Mouse (Mus musculus) heart, embryonic 16.5 days (tissue): Measurements from ENCODE around the gene Ccm2l. TPM values are rescaled to one million over a fixed set of nuclear protein-coding genes. Genes with fewer than 3 reads are reported as not detected.

Experiments used
- ATAC-seq: fragments of 200-750 bp; cut with Nextera tagmentation; replicated peaks from 2 replicates; pipeline ENCODE4 v1.8.0; 2017; ENCODE audit warnings: moderate number of reproducible peaks; ENCODE audit not compliant: insufficient read depth, low FRiP score; ENCODE audit errors: extremely low read depth
- H3K27ac ChIP-seq: fragments of 300-500 bp; sonication (generic); 2 replicates; pipeline ENCODE4 v1.5.1; 2014; ENCODE audit warnings: mild to moderate bottlenecking, low read length, control low read depth, moderate library complexity
- H3K27me3 ChIP-seq: fragments of 300-500 bp; sonication (generic); 2 replicates; pipeline ENCODE4 v1.6.1; 2014; ENCODE audit warnings: low read length, mixed read lengths; ENCODE audit not compliant: control insufficient read depth, insufficient read depth
- H3K36me3 ChIP-seq: fragments of 300-500 bp; sonication (generic); 2 replicates; pipeline ENCODE4 v1.6.1; 2014; ENCODE audit not compliant: control insufficient read depth, insufficient read depth
- H3K4me1 ChIP-seq: fragments of 300-500 bp; sonication (generic); 2 replicates; pipeline ENCODE4 v1.6.1; 2014; ENCODE audit warnings: low read length, mixed read lengths; ENCODE audit not compliant: control insufficient read depth, insufficient read depth
- H3K4me2 ChIP-seq: fragments of 300-500 bp; sonication (generic); 2 replicates; pipeline ENCODE4 v1.6.1; 2014; ENCODE audit warnings: low read depth, mild to moderate bottlenecking, control low read depth, low read length
- H3K4me3 ChIP-seq: fragments of 300-500 bp; sonication (generic); 2 replicates; pipeline ENCODE4 v1.5.1; 2014; ENCODE audit warnings: mild to moderate bottlenecking, control low read depth, low read length
- H3K9ac ChIP-seq: fragments of 300-500 bp; sonication (generic); 2 replicates; pipeline ENCODE4 v1.6.1; 2014; ENCODE audit warnings: low read length, control low read depth
- H3K9me3 ChIP-seq: fragments of 300-500 bp; sonication (generic); replicated peaks from 2 replicates; pipeline ENCODE4 v1.6.1; 2016; ENCODE audit warnings: low read length; ENCODE audit not compliant: control insufficient read depth
- WGBS: fragments of 180-500 bp; shearing (Covaris S2); extraction: QIAGEN DNeasy Blood & Tissue Kit; methylation state at CpG from one replicate; pipeline ENCODE4 v1.1.7; 2014; 5-methylcytosine and 5-hydroxymethylcytosine counted together
- polyA plus RNA-seq: library from polyadenylated mRNA; unstranded; fragments of >200 nt; fragmentation: Nextera tagmentation; extraction: Ambion mirVana; gene quantifications from 2 replicates; pipeline ENCODE4 v1.2.1, GENCODE M21; 2015

Gene Ccm2l
- polyA plus RNA-seq, 1 experiment from 2014 or later = 3.0 TPM

DNA sequence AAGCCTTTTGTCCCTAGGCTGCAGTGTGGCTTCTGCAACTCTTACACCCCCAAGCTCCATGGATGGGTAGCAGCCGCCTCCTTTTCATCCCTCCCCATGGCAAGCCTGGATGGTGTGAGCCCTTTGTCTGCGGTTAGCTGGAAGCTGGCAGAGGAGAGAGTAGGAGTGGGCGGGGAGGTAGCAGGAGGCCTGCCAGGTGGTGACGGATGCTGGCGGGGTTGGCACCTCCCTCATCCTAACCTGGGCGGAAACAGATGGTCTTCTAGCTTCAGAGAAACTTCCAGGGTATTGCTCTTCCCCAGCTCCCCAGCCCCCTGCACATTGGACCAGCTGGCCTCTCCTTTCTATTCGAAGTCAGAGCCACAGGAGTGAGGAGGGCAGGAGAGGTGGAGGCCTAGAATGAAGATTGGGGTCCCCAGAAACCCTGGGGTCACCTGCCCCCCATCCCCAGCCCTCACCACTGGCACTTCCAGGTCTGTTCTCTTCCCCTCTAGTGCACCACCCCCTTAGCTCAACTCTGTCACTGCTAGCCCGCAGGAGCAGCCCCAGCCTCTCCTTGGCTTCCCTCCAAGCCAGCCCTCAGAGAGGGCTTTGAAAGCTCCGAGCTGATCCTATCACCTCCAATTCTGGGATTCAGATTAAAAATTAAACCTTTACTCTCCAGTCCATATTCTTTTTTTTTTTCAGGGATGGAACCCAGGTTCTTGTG lies 16.3 kb upstream of the Ccm2l start:
- H3K36me3 ChIP-seq = no peaks in the 10 kb centered on the region
- H3K27me3 ChIP-seq = peaks cover 34% of the 10 kb centered on the region
- no peak overlapping the region for H3K27ac ChIP-seq
- no peak for ATAC-seq
- 32% methylated on average over 9 of the region's 9 CpGs for WGBS
- H3K4me2 ChIP-seq = no peak overlapping the region
- H3K9ac ChIP-seq = no peak overlapping the region
- H3K9me3 ChIP-seq = no peaks in the 10 kb centered on the region
- H3K4me3 ChIP-seq = no peak overlapping the region
- H3K4me1 ChIP-seq = peaks cover 2% of the 10 kb centered on the region; the same call in 1 of the 2 replicates

DNA sequence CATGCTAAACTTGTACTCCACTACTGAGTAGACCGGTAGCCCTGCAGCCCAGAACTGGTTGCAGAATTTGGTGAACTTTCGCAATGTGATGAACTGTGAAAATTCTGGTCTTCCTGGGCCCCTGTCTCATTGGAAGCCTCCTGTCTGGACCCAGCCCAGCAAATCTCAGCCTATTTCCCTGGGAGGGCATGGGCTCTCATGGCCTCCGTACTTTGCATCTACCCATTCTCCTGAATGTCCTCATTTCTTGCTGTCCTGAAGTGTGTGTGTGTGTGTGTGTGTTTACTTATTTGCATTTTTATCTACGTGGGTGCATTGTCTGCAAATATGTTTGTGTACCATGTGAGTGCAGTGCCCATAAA lies 15.8 kb upstream of the Ccm2l start:
- H3K9ac ChIP-seq = no peak overlapping the region
- no peaks in the 10 kb centered on the region for H3K9me3 ChIP-seq
- no peak for ATAC-seq
- peaks cover 38% of the 10 kb centered on the region for H3K27me3 ChIP-seq
- peaks cover 2% of the 10 kb centered on the region; the same call in 1 of the 2 replicates for H3K4me1 ChIP-seq
- no peak overlapping the region for H3K4me2 ChIP-seq
- H3K4me3 ChIP-seq = no peak overlapping the region
- WGBS = 77% methylated on average over 4 of the region's 4 CpGs
- H3K27ac ChIP-seq = no peak overlapping the region
- no peaks in the 10 kb centered on the region for H3K36me3 ChIP-seq

DNA sequence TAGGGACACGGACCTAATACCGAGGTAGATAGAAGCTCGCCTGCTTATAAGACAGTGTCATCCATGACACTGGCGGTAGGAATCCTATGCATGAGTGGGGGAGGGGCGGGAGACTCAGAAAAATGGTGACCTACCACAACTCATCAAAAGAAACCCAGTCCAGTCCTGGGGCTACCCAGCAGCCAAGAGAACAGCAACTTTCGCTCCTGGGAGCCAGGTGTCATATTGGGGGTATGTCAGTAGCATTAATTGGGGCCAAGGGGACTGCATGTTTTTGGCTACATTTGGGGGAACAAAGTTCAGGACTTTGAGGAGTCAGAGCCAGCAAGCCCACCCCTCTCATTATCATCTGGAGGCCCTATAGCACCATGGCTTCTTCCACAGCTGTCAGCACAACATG lies 14.7 kb upstream of the Ccm2l start:
- Histone ChIP-seq H3K9ac (no peak overlapping the region), H3K27me3 (peaks cover 38% of the 10 kb centered on the region)

DNA sequence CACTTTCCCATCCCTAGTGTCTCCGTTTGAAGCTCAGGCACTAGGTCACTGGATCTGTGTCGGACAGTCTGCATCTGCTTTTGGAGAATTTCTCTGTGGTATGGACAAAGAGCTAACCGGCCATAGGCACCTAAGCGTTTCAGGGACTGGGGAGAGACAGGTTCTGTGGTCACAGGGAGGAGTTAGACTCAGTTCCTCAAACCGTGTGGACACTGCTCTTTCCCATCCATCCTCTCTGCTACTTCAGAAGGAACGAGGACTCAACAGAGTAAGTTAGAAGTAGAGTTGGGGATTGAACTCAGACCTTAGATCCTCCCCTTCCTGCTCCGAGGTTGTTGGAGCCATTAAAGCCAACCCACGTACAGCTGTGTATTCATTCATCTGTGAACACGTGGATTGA lies 14.2 kb upstream of the Ccm2l start:
- Histone ChIP-seq H3K27me3 (peaks cover 38% of the 10 kb centered on the region), H3K4me3 (no peak overlapping the region), H3K9me3 (no peaks in the 10 kb centered on the region), H3K4me1 (peaks cover 2% of the 10 kb centered on the region; the same call in 1 of the 2 replicates), H3K4me2 (no peak overlapping the region), H3K27ac (no peak overlapping the region), H3K36me3 (no peaks in the 10 kb centered on the region), H3K9ac (no peak overlapping the region)
- 71% methylated on average over 9 of the region's 9 CpGs for WGBS
- no peak for ATAC-seq

More for the DNA sequence above, 14.7 kb upstream of the Ccm2l start:
- no peaks in the 10 kb centered on the region for H3K9me3 ChIP-seq
- WGBS = 76% methylated on average over 6 of the region's 6 CpGs
- no peak overlapping the region for H3K27ac ChIP-seq
- H3K4me2 ChIP-seq = no peak overlapping the region
- no peak for ATAC-seq
- no peak overlapping the region for H3K4me3 ChIP-seq
- H3K36me3 ChIP-seq = no peaks in the 10 kb centered on the region
- H3K4me1 ChIP-seq = peaks cover 2% of the 10 kb centered on the region; the same call in 1 of the 2 replicates

DNA sequence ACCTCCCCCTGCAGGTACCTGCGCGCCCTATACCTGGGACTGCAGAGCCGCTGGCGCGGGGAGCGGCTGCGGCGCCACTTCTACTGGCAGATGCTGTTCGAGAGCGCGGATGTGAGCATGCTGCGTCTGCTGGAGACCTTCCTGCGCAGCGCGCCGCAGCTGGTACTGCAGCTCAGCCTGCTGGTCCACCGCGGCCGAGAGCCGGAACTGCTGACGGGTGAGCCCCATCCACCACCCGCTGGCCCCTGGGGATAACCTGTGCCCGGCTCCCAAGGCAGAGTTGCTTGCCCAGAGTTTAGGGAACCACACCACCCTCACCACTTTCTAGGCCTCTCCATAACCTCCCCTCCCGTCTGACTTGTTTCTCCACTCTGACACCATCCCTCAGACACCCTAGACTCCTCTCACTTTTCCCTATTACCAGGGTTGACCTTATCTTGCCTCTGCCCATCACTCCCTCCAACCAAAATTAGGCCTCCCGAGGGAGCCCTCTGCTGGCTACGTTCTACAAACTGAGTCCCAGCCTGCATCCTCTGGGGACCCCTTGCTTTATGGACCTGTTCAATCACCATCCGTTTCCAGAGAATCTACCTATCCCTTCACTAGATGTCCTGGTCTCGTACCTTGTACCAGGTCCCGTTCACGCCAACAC lies 12.9 kb upstream of the Ccm2l start:
- H3K27ac ChIP-seq = no peak overlapping the region
- no peak overlapping the region for H3K9ac ChIP-seq
- no peaks in the 10 kb centered on the region for H3K9me3 ChIP-seq
- no peak overlapping the region for H3K4me3 ChIP-seq
- H3K4me1 ChIP-seq = peaks cover 2% of the 10 kb centered on the region; the same call in 1 of the 2 replicates
- no peak overlapping the region for H3K4me2 ChIP-seq
- no peaks in the 10 kb centered on the region for H3K36me3 ChIP-seq
- 7% methylated on average over 30 of the region's 30 CpGs for WGBS
- no peak for ATAC-seq
- peaks cover 38% of the 10 kb centered on the region for H3K27me3 ChIP-seq

DNA sequence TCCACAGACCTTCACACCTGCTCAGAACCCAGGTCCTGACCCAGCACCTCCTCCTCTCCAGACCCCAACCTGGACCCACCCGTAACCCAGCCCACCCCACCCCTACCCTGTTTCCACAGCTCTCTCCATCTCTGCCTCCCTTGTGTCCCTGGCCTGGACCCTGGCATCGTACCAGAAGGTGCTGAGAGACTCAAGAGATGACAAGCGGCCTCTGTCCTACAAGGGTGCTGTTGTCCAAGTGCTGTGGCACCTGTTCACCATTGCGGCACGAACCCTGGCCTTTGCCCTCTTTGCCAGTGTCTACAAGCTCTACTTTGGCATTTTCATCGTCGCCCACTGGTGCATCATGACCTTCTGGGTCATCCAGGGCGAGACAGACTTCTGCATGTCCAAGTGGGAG lies 11.9 kb upstream of the Ccm2l start:
- H3K4me3 ChIP-seq = no peak overlapping the region
- no peaks in the 10 kb centered on the region for H3K36me3 ChIP-seq
- H3K4me2 ChIP-seq = no peak overlapping the region
- H3K9me3 ChIP-seq = no peaks in the 10 kb centered on the region
- ATAC-seq = no peak
- WGBS = 88% methylated on average over 8 of the region's 8 CpGs
- H3K9ac ChIP-seq = no peak overlapping the region
- H3K27me3 ChIP-seq = peaks cover 40% of the 10 kb centered on the region
- peaks cover 2% of the 10 kb centered on the region; the same call in 1 of the 2 replicates for H3K4me1 ChIP-seq
- H3K27ac ChIP-seq = no peak overlapping the region

DNA sequence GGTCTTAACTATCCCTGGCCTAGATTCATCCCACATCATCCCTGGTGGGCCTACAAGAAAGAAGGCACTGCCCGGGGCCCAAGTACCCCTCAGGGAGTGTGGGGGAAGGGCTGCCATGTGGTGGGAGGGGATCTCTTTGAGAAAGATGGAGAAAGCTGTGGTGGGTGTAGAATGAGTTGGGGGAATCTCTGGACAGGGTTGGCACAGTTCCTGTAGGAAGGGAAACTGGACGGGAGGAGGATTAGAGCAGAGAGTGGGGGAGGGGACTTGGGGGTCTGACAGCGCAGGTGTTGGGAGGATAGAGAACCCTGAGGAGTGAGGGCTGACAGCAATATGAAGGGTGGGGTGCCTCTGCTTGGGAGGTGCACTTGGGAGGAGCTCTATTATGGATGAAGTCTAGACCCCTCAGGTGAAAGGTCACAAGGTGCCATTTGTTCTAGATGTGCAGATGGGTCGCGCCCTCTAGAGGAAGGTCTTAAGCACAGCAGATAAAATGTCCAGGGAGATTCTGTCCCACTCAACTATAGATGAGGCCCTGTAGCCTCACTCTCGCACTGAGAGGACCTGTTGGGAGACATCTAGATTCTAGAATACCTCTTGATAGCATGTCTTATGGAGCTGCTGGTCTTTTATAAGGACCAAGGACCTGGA lies 10.4 kb upstream of the Ccm2l start:
- Histone ChIP-seq H3K9ac (no peak overlapping the region), H3K36me3 (no peaks in the 10 kb centered on the region), H3K27me3 (peaks cover 40% of the 10 kb centered on the region), H3K27ac (no peak overlapping the region), H3K4me2 (no peak overlapping the region), H3K4me1 (no peaks in the 10 kb centered on the region), H3K9me3 (no peaks in the 10 kb centered on the region), H3K4me3 (no peak overlapping the region)
- no peak for ATAC-seq
- 55% methylated on average over 6 of the region's 6 CpGs for WGBS

DNA sequence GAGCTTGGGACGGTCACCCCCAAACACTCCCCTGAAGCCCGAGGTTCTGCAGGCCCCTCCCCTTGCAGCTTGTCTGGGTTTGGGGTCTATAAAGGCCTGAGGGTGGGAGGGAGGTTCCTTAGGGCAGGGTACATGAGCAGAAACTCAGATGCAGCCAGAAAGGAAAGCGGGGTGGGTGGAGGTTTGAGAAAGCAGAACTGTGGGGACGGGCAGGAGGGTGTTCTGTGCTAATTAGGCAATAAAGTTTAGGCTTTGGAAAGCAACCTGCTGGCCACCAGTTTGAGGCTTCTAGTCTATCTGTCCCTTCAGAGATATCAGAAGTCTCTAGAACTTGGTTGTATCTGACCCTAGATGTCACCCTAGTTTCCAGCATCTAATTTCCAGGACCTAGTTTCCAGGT lies 7.4 kb upstream of the Ccm2l start:
- H3K4me2 ChIP-seq = no peak overlapping the region
- ATAC-seq = no peak
- H3K27me3 ChIP-seq = peaks cover 17% of the 10 kb centered on the region
- H3K9me3 ChIP-seq = no peaks in the 10 kb centered on the region
- H3K27ac ChIP-seq = no peak overlapping the region
- H3K36me3 ChIP-seq = no peaks in the 10 kb centered on the region
- H3K9ac ChIP-seq = no peak overlapping the region
- WGBS = 67% methylated on average over 4 of the region's 4 CpGs
- no peaks in the 10 kb centered on the region for H3K4me1 ChIP-seq
- H3K4me3 ChIP-seq = no peak overlapping the region

DNA sequence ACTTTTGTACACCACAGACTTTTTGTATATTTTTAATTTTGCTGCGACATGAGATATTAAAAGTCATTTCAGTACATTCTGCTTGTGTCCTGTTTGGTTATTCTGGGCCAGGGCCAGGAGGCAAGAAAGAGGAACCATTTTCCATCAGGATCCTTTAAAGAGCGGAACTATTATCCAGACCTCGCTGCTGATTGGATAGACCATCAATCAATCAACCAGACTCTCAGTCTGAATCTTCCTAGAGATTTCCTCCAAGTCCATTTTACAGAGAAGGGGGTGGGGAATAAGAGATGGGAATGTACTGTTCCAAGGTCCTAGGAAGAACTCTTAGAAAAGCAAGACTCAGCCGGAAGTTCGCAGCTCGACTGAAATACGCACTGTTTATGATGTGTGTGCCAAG lies 5.5 kb upstream of the Ccm2l start:
- H3K4me2 ChIP-seq = no peak overlapping the region
- no peaks in the 10 kb centered on the region for H3K4me1 ChIP-seq
- peaks cover 4% of the 10 kb centered on the region; the same call in 1 of the 2 replicates for H3K27me3 ChIP-seq
- H3K9me3 ChIP-seq = no peaks in the 10 kb centered on the region
- WGBS = 81% methylated on average over 7 of the region's 7 CpGs
- H3K36me3 ChIP-seq = no peaks in the 10 kb centered on the region
- H3K9ac ChIP-seq = no peak overlapping the region
- H3K4me3 ChIP-seq = no peak overlapping the region
- H3K27ac ChIP-seq = no peak overlapping the region
- ATAC-seq = no peak
